Mouse (Mus musculus): Measurements from ENCODE around the gene Gm11985. TPM values are rescaled to one million over a fixed set of nuclear protein-coding genes. Genes with fewer than 3 reads are reported as not detected.

Gm11985 gene
- polyA plus RNA-seq, 1 experiment from 2014 or later: not detected

DNA sequence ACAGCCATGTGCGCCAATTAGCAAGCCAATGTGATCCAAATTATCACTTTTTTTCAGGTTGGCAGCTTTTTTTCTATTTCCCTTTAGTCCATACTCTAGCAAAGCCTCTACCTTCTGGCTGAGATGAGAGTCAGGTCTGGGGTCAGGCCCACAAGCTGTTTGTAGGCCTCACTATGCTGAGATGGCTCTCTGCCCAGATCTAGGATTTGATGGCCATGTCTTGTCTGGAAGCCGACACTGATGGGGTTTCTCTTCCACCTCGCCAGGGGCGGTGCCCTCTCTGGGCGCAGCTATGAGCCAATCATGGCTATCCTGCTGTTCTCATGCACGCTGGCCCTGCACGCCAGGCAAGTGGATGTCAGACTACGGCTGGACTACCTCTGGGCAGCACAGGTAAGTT, 37.9 kb downstream of the Gm11985 start:
- H3K27me3 ChIP-seq (ENCODE audit: control insufficient read depth, insufficient read depth, low read length): no peaks in the 10 kb centered on the region
- no peak for ATAC-seq (ENCODE audit: low FRiP score, low TSS enrichment)
- WGBS: 89% methylated on average over 8 of the region's 8 CpGs
- no peaks in the 10 kb centered on the region for H3K36me3 ChIP-seq (ENCODE audit: control insufficient read depth, insufficient read depth, low read length)
- no peaks in the 10 kb centered on the region for H3K9me3 ChIP-seq (ENCODE audit: control insufficient read depth, low read length)
- no peak overlapping the region for H3K27ac ChIP-seq (replicated peaks)
- DNase-seq (ENCODE audit: low spot score): no peak
- no peaks in the 10 kb centered on the region for H3K4me1 ChIP-seq (replicated peaks; ENCODE audit: control insufficient read depth, insufficient read depth)
- TF ChIP-seq CTCF (IDR thresholded peaks at IDR 0.05; ENCODE audit: low read depth): no peak
- TF ChIP-seq EP300 (optimal IDR thresholded peaks at IDR 0.05): no peak
- H3K4me2 ChIP-seq (replicated peaks; ENCODE audit: low read depth): no peak overlapping the region
- no peak overlapping the region for H3K4me3 ChIP-seq (ENCODE audit: low read depth, low read length)
- no peak overlapping the region for H3K9ac ChIP-seq (ENCODE audit: low read length)

DNA sequence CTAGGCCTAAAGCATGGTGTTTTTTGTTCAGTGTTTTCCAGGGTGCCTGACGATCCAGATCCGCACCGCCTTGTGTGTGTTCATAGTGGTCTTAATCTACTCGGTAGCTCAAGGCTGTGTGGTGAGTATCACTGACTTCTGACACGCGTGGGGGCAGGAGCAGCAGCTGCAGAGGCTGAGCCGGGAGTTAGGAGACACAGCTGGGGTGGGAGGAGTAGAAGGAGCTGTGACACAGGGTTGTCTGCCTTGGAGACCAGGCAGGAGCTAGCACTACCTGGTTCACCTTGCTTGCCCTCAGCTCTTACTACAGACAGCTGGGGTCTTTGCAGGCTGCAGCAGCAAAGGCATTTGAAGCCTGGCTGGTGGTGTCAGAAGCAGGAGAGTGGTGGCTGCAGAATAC, 38.9 kb downstream of the Gm11985 start:
- H3K27ac ChIP-seq (replicated peaks): no peak overlapping the region
- H3K4me1 ChIP-seq (replicated peaks; ENCODE audit: control insufficient read depth, insufficient read depth): no peaks in the 10 kb centered on the region
- 58% methylated on average over 7 of the region's 7 CpGs for WGBS
- no peak overlapping the region for H3K9ac ChIP-seq (ENCODE audit: low read length)
- no peak overlapping the region for H3K4me2 ChIP-seq (replicated peaks; ENCODE audit: low read depth)
- H3K27me3 ChIP-seq (ENCODE audit: control insufficient read depth, insufficient read depth, low read length): no peaks in the 10 kb centered on the region
- no peak overlapping the region for H3K4me3 ChIP-seq (ENCODE audit: low read depth, low read length)
- no peak for TF ChIP-seq EP300 (optimal IDR thresholded peaks at IDR 0.05)
- no peak for TF ChIP-seq CTCF (IDR thresholded peaks at IDR 0.05; ENCODE audit: low read depth)
- ATAC-seq (ENCODE audit: low FRiP score, low TSS enrichment) (no peak), DNase-seq (ENCODE audit: low spot score) (no peak)
- H3K9me3 ChIP-seq (ENCODE audit: control insufficient read depth, low read length): no peaks in the 10 kb centered on the region
- no peaks in the 10 kb centered on the region for H3K36me3 ChIP-seq (ENCODE audit: control insufficient read depth, insufficient read depth, low read length)

GRCm38 (mm10) chr11:7147945-7148344, 40.4 kb downstream of the Gm11985 start:
- Histone ChIP-seq H3K4me1 (replicated peaks; ENCODE audit: control insufficient read depth, insufficient read depth) (no peaks in the 10 kb centered on the region), H3K27me3 (ENCODE audit: control insufficient read depth, insufficient read depth, low read length) (no peaks in the 10 kb centered on the region), H3K27ac (replicated peaks) (no peak overlapping the region), H3K4me3 (ENCODE audit: low read depth, low read length) (no peak overlapping the region), H3K9ac (ENCODE audit: low read length) (no peak overlapping the region), H3K9me3 (ENCODE audit: control insufficient read depth, low read length) (no peaks in the 10 kb centered on the region), H3K4me2 (replicated peaks; ENCODE audit: low read depth) (no peak overlapping the region), H3K36me3 (ENCODE audit: control insufficient read depth, insufficient read depth, low read length) (no peaks in the 10 kb centered on the region)
- DNase-seq (ENCODE audit: low spot score) (no peak), ATAC-seq (ENCODE audit: low FRiP score, low TSS enrichment) (no peak)
- whole genome bisulfite sequencing: 87% methylated on average over 7 of the region's 7 CpGs
- TF ChIP-seq EP300 (optimal IDR thresholded peaks at IDR 0.05) (no peak), CTCF (IDR thresholded peaks at IDR 0.05; ENCODE audit: low read depth) (no peak)

GRCm38 (mm10) chr11:7147536-7147935, 40.8 kb downstream of the Gm11985 start:
- ATAC-seq (ENCODE audit: low FRiP score, low TSS enrichment) (no peak), DNase-seq (ENCODE audit: low spot score) (no peak)
- H3K4me1 ChIP-seq (replicated peaks; ENCODE audit: control insufficient read depth, insufficient read depth): no peaks in the 10 kb centered on the region
- TF ChIP-seq EP300 (optimal IDR thresholded peaks at IDR 0.05) (no peak), CTCF (IDR thresholded peaks at IDR 0.05; ENCODE audit: low read depth) (no peak)
- WGBS: 90% methylated on average over 8 of the region's 8 CpGs
- no peaks in the 10 kb centered on the region for H3K36me3 ChIP-seq (ENCODE audit: control insufficient read depth, insufficient read depth, low read length)
- H3K27ac ChIP-seq (replicated peaks): no peak overlapping the region
- no peak overlapping the region for H3K4me3 ChIP-seq (ENCODE audit: low read depth, low read length)
- no peak overlapping the region for H3K4me2 ChIP-seq (replicated peaks; ENCODE audit: low read depth)
- H3K9me3 ChIP-seq (ENCODE audit: control insufficient read depth, low read length): no peaks in the 10 kb centered on the region
- no peaks in the 10 kb centered on the region for H3K27me3 ChIP-seq (ENCODE audit: control insufficient read depth, insufficient read depth, low read length)
- H3K9ac ChIP-seq (ENCODE audit: low read length): no peak overlapping the region

GRCm38 (mm10) chr11:7145221-7145620, 43.1 kb downstream of the Gm11985 start:
- no peak for DNase-seq (ENCODE audit: low spot score)
- Histone ChIP-seq H3K27ac (replicated peaks) (no peak overlapping the region), H3K36me3 (ENCODE audit: control insufficient read depth, insufficient read depth, low read length) (no peaks in the 10 kb centered on the region), H3K4me3 (ENCODE audit: low read depth, low read length) (no peak overlapping the region), H3K4me2 (replicated peaks; ENCODE audit: low read depth) (no peak overlapping the region), H3K27me3 (ENCODE audit: control insufficient read depth, insufficient read depth, low read length) (no peaks in the 10 kb centered on the region), H3K4me1 (replicated peaks; ENCODE audit: control insufficient read depth, insufficient read depth) (no peaks in the 10 kb centered on the region), H3K9me3 (ENCODE audit: control insufficient read depth, low read length) (no peaks in the 10 kb centered on the region), H3K9ac (ENCODE audit: low read length) (no peak overlapping the region)
- TF ChIP-seq CTCF (IDR thresholded peaks at IDR 0.05; ENCODE audit: low read depth) (no peak), EP300 (optimal IDR thresholded peaks at IDR 0.05) (no peak)
- WGBS: 41% methylated on average over 4 of the region's 4 CpGs
- ATAC-seq (ENCODE audit: low FRiP score, low TSS enrichment): no peak

GRCm38 (mm10) chr11:7144369-7144768, 44.0 kb downstream of the Gm11985 start:
- peak; percentile 41 for DNase-seq (ENCODE audit: low spot score)
- TF ChIP-seq CTCF (IDR thresholded peaks at IDR 0.05; ENCODE audit: low read depth) (peak; percentile 68), EP300 (optimal IDR thresholded peaks at IDR 0.05) (no peak)
- no peak overlapping the region for H3K27ac ChIP-seq (replicated peaks)
- no peaks in the 10 kb centered on the region for H3K36me3 ChIP-seq (ENCODE audit: control insufficient read depth, insufficient read depth, low read length)
- ATAC-seq (ENCODE audit: low FRiP score, low TSS enrichment): no peak
- H3K4me3 ChIP-seq (ENCODE audit: low read depth, low read length): no peak overlapping the region
- WGBS: 86% methylated on average over 11 of the region's 11 CpGs
- no peaks in the 10 kb centered on the region for H3K27me3 ChIP-seq (ENCODE audit: control insufficient read depth, insufficient read depth, low read length)
- no peak overlapping the region for H3K9ac ChIP-seq (ENCODE audit: low read length)
- no peak overlapping the region for H3K4me2 ChIP-seq (replicated peaks; ENCODE audit: low read depth)
- H3K9me3 ChIP-seq (ENCODE audit: control insufficient read depth, low read length): no peaks in the 10 kb centered on the region
- no peaks in the 10 kb centered on the region for H3K4me1 ChIP-seq (replicated peaks; ENCODE audit: control insufficient read depth, insufficient read depth)
